Mouse (Mus musculus): Measurements from ENCODE around the gene Dchs1. TPM values are rescaled to one million over a fixed set of nuclear protein-coding genes. Genes with fewer than 3 reads are reported as not detected.

Gene Dchs1
- total and polyA plus RNA-seq, 3 experiments, result 0.08 to 0.11 TPM; not detected in 1

DNA sequence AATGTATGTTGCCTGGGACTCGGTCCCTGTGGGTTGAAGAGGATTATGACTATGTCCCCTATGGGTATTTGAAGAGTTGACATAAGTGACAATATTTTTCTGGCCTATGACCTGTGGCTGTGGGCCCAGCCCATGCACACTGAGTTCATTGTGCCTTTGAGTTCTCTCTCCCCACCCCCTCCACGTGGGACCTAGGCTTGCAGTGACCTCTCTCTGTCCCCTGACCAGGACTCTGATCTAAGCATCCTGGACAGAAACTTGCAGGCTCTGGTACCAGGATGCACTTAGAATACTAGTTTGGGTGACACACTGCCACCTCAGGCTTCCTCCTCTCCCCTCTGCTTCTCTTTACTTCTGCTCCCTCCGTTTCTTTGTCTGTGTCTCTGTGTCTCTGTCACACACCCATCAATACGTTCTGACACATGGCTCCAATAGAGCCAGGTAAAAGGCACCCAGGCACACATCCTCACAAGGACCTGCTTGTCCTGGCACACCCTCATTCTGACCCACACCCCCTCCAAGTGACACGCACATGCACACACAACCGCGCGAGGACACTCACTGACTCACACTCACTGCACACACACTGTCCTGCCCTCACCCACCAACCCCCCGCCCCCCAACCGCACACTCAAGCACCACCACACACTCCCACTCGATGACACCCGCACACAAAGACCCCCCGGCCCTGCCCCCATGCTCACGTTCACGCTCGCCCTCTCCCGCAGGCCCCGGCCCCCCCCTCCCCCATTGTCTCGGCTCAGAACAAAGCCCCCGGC lies 759 bp downstream of the Dchs1 start:
- no peaks in the 10 kb centered on the region for H3K9me3 ChIP-seq (replicated peaks; ENCODE audit: insufficient read depth, low read length)
- no peaks in the 10 kb centered on the region for H3K36me3 ChIP-seq (ENCODE audit: control insufficient read depth in 1 of 2, insufficient read depth in 2 of 2, low read length in 2 of 2)
- TF ChIP-seq BHLHE40 (IDR thresholded peaks at IDR 0.05; ENCODE audit: borderline replicate concordance, low read depth, low read length) (no peak), RCOR1 (IDR thresholded peaks at IDR 0.05; ENCODE audit: low read depth, low read length) (no peak), USF1 (IDR thresholded peaks at IDR 0.05; ENCODE audit: low read depth, low read length) (no peak), GABPA (IDR thresholded peaks at IDR 0.05; ENCODE audit: low read depth, low read length) (no peak), ELF1 (IDR thresholded peaks at IDR 0.05; ENCODE audit: low read depth, low read length) (no peak), HCFC1 (IDR thresholded peaks at IDR 0.05; ENCODE audit: low read depth, low read length) (no peak), MYB (IDR thresholded peaks at IDR 0.05; ENCODE audit: low read depth, low read length) (no peak), CTCF (IDR thresholded peaks at IDR 0.05 in 2 of 3, conservative IDR thresholded peaks at IDR 0.05 in 1 of 3; ENCODE audit: control insufficient read depth in 1 of 3, insufficient read depth in 1 of 3, low read depth in 2 of 3, low read length in 3 of 3, poor library complexity in 1 of 3, severe bottlenecking in 1 of 3) (no peak), CHD1 (IDR thresholded peaks at IDR 0.05; ENCODE audit: low read depth, low read length) (no peak), KAT2A (conservative IDR thresholded peaks at IDR 0.05; ENCODE audit: low read depth, low read length) (no peak), JUND (IDR thresholded peaks at IDR 0.05; ENCODE audit: low read depth, low read length) (no peak), MAFK (IDR thresholded peaks at IDR 0.05; ENCODE audit: borderline replicate concordance, low read depth, low read length) (no peak), MYC (IDR thresholded peaks at IDR 0.05; ENCODE audit: low read depth, low read length) (no peak), GATA1 (IDR thresholded peaks at IDR 0.05; ENCODE audit: low read depth, low read length) (no peak), UBTF (IDR thresholded peaks at IDR 0.05; ENCODE audit: borderline replicate concordance, insufficient read depth, low read depth, low read length) (no peak), POLR2AphosphoS5 (IDR thresholded peaks at IDR 0.05; ENCODE audit: borderline replicate concordance, low read depth, low read length) (no peak), MAX (IDR thresholded peaks at IDR 0.05; ENCODE audit: low read length) (no peak), ZC3H11A (IDR thresholded peaks at IDR 0.05; ENCODE audit: low read depth, low read length) (no peak), SIN3A (IDR thresholded peaks at IDR 0.05; ENCODE audit: low read length) (no peak), ZKSCAN1 (IDR thresholded peaks at IDR 0.05; ENCODE audit: low read depth, low read length) (no peak)
- no peak overlapping the region for H3K27ac ChIP-seq (ENCODE audit: control insufficient read depth, low read depth, low read length)
- no peaks in the 10 kb centered on the region for H3K4me1 ChIP-seq (ENCODE audit: control insufficient read depth in 1 of 2, insufficient read depth in 2 of 2, low read length in 2 of 2)
- H3K79me2 ChIP-seq (ENCODE audit: control insufficient read depth, insufficient read depth, low read length, poor library complexity), result no peaks in the 10 kb centered on the region
- no peak overlapping the region for H3K4me3 ChIP-seq (ENCODE audit: control insufficient read depth in 1 of 2, insufficient read depth in 1 of 2, low read depth in 2 of 2, low read length in 2 of 2)
- peaks cover 2 to 4% of the 10 kb centered on the region in 2 experiments for H3K27me3 ChIP-seq (ENCODE audit: control insufficient read depth in 1 of 2, insufficient read depth in 2 of 2, low read length in 2 of 2)
- DNase-seq (ENCODE audit: low read depth, low spot score), result no peak
- H3K9ac ChIP-seq (ENCODE audit: control insufficient read depth, low read depth, low read length, poor library complexity, severe bottlenecking), result no peak overlapping the region

DNA sequence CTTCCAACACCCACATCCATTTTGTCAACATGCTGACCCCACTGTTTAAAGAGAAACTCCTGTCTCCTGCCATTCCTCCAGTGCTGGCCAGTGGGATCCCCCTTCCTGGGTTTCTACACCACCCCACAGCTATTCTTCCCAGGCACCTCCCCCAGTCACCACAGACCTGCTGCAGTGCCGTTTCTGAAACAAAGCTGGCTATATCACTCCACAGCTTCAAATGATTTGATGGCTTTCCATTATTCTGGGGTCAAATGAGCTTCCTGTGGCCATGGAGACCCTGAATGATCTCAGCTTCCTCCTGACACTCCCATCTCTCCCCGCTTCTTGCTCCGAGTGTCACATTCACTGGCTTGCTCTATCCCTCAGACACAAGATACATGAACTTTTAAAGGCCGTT lies 2.9 kb downstream of the Dchs1 start:
- no peak for TF ChIP-seq MYB (IDR thresholded peaks at IDR 0.05; ENCODE audit: low read depth, low read length)
- TF ChIP-seq NRF1 (IDR thresholded peaks at IDR 0.05; ENCODE audit: insufficient read depth, low read depth, low read length, poor library complexity, severe bottlenecking), result no peak
- TF ChIP-seq ZKSCAN1 (IDR thresholded peaks at IDR 0.05; ENCODE audit: low read depth, low read length), result no peak
- TF ChIP-seq RCOR1 (IDR thresholded peaks at IDR 0.05; ENCODE audit: low read depth, low read length), result no peak
- TF ChIP-seq CHD1 (IDR thresholded peaks at IDR 0.05; ENCODE audit: low read depth, low read length), result no peak
- no peak for TF ChIP-seq ZMIZ1 (IDR thresholded peaks at IDR 0.05; ENCODE audit: low read depth, low read length)
- no peak for TF ChIP-seq MYC (IDR thresholded peaks at IDR 0.05; ENCODE audit: low read depth, low read length)
- no peak for TF ChIP-seq TCF12 (IDR thresholded peaks at IDR 0.05; ENCODE audit: low read depth, low read length)
- TF ChIP-seq TBP (IDR thresholded peaks at IDR 0.05; ENCODE audit: low read depth, low read length), result no peak
- TF ChIP-seq TAL1 (IDR thresholded peaks at IDR 0.05; ENCODE audit: low read length), result no peak
- no peak for TF ChIP-seq CTCF (IDR thresholded peaks at IDR 0.05 in 2 of 3, conservative IDR thresholded peaks at IDR 0.05 in 1 of 3; ENCODE audit: control insufficient read depth in 1 of 3, insufficient read depth in 1 of 3, low read depth in 2 of 3, low read length in 3 of 3, poor library complexity in 1 of 3, severe bottlenecking in 1 of 3)
- TF ChIP-seq JUND (IDR thresholded peaks at IDR 0.05; ENCODE audit: low read depth, low read length), result no peak
- no peak for TF ChIP-seq USF1 (IDR thresholded peaks at IDR 0.05; ENCODE audit: low read depth, low read length)
- TF ChIP-seq SIN3A (IDR thresholded peaks at IDR 0.05; ENCODE audit: low read length), result no peak
- no peak for TF ChIP-seq POLR2A (IDR thresholded peaks at IDR 0.05; ENCODE audit: control insufficient read depth in 1 of 2, insufficient read depth in 1 of 2, low read depth in 1 of 2, low read length in 2 of 2, poor library complexity in 1 of 2)
- no peak for TF ChIP-seq NELFE (IDR thresholded peaks at IDR 0.05; ENCODE audit: low read depth, low read length)
- no peak for TF ChIP-seq POLR2AphosphoS2 (IDR thresholded peaks at IDR 0.05; ENCODE audit: low read length)
- H3K36me3 ChIP-seq (ENCODE audit: control insufficient read depth in 1 of 2, insufficient read depth in 2 of 2, low read length in 2 of 2), result no peaks in the 10 kb centered on the region
- peaks cover 0 to under 1% of the 10 kb centered on the region in 2 experiments; a peak in 1 of 4 replicates for H3K4me1 ChIP-seq (ENCODE audit: control insufficient read depth in 1 of 2, insufficient read depth in 2 of 2, low read length in 2 of 2)
- no peak for DNase-seq (ENCODE audit: low read depth, low spot score)
- no peaks in the 10 kb centered on the region for H3K9me3 ChIP-seq (replicated peaks; ENCODE audit: insufficient read depth, low read length)
- no peak overlapping the region for H3K27ac ChIP-seq (ENCODE audit: control insufficient read depth, low read depth, low read length)
- no peak overlapping the region for H3K4me3 ChIP-seq (ENCODE audit: control insufficient read depth in 1 of 2, insufficient read depth in 1 of 2, low read depth in 2 of 2, low read length in 2 of 2)
- peaks cover 1 to 2% of the 10 kb centered on the region in 2 experiments; a peak in 3 of 4 replicates for H3K27me3 ChIP-seq (ENCODE audit: control insufficient read depth in 1 of 2, insufficient read depth in 2 of 2, low read length in 2 of 2)
- H3K79me2 ChIP-seq (ENCODE audit: control insufficient read depth, insufficient read depth, low read length, poor library complexity), result no peaks in the 10 kb centered on the region
- H3K9ac ChIP-seq (ENCODE audit: control insufficient read depth, low read depth, low read length, poor library complexity, severe bottlenecking), result no peak overlapping the region
